Mouse (Mus musculus) megakaryocyte, embryonic 14.5 days (primary cell): ENCODE results near the gene Golga5. TPM values are rescaled to one million over a fixed set of nuclear protein-coding genes. Genes with fewer than 3 reads are reported as not detected.

Experiments
- H3K27me3 ChIP-seq: replicated peaks from 2 replicates; pipeline ENCODE3; 2012; ENCODE audit warnings: inconsistent platforms
- H3K36me3 ChIP-seq: replicated peaks from 2 replicates; pipeline ENCODE3; 2012; ENCODE audit warnings: low read length, inconsistent platforms, mixed read lengths
- H3K4me1 ChIP-seq: 2 replicates; pipeline ENCODE4 v1.6.1; 2012; ENCODE audit warnings: inconsistent platforms
- H3K4me3 ChIP-seq: replicated peaks from 2 replicates; pipeline ENCODE3; 2012; ENCODE audit warnings: moderate library complexity, mild to moderate bottlenecking, inconsistent platforms
- H3K9me3 ChIP-seq: 2 replicates; pipeline ENCODE4 v1.6.1; 2012; ENCODE audit warnings: inconsistent platforms
- FLI1 ChIP-seq: IDR thresholded peaks from 2 replicates; pipeline ENCODE4 v1.6.1; 2012; ENCODE audit warnings: low read length, inconsistent platforms, mixed read lengths
- GATA1 ChIP-seq: IDR thresholded peaks from 3 replicates; pipeline ENCODE4 v1.6.1; 2012; ENCODE audit warnings: mixed read lengths, low read length, inconsistent platforms, borderline replicate concordance
- polyA plus RNA-seq: library from polyadenylated mRNA; stranded (reverse); fragments of >175 nt; gene quantifications from 2 replicates; pipeline ENCODE4 v1.2.3, GENCODE M21; 2012; ENCODE audit warnings: low replicate concordance; ENCODE audit not compliant: insufficient read depth

The Golga5 gene
- polyA plus RNA-seq, 1 experiment = 3.4 TPM

DNA sequence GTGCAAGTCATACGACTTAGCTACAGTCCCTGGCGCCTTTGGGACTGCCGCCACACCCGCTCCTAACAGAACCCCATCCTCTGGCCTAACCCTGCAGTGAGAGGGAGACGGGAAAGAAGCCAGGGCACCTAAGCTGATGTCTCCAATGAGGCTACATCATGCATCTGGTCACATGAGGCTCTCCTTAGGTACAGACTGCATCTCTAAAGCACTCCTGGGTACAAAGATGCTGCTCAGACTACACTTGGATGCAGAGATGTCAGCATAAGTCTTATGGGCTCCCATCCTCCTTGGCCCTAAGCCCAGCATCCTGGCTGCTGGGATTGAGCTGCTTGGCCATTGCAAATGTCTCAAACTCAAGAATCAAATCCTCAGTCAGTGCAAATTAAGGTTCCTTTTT is 39.3 kb upstream of the Golga5 start:
- H3K27me3 ChIP-seq = no peaks in the 10 kb centered on the region
- peak overlapping the region; percentile 57 for H3K4me3 ChIP-seq
- H3K36me3 ChIP-seq = peaks cover 34% of the 10 kb centered on the region
- no peaks in the 10 kb centered on the region for H3K9me3 ChIP-seq
- H3K4me1 ChIP-seq = peaks cover 61% of the 10 kb centered on the region
- no peak for TF ChIP-seq FLI1
- no peak for TF ChIP-seq GATA1

DNA sequence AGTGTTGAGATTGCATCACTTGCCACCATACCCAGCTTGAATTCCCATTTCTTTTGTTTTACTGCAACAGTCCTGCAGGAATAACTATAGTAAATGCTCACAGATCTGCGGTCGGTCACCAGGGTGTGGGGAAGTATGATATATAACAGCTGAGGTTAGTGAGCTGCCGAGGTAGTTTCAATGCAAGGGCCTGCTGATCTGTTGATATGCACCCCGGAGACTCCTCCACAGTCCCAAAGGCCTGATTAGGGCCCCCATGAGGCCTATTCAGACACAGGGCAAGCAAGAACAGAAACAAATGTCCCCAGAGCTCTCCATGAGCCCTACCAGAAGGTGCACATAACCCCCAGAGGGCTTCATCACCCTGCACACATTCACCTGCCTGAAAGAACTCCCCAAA is 38.7 kb upstream of the Golga5 start:
- Histone ChIP-seq H3K4me3 (no peak overlapping the region), H3K9me3 (no peaks in the 10 kb centered on the region), H3K36me3 (peaks cover 28% of the 10 kb centered on the region), H3K27me3 (no peaks in the 10 kb centered on the region), H3K4me1 (peaks cover 56% of the 10 kb centered on the region)
- TF ChIP-seq GATA1 = no peak
- no peak for TF ChIP-seq FLI1

GRCm38 (mm10) chr12:102432238-102432637 is 36.7 kb upstream of the Golga5 start:
- peaks cover 44% of the 10 kb centered on the region for H3K4me1 ChIP-seq
- TF ChIP-seq FLI1 = no peak
- no peak for TF ChIP-seq GATA1

DNA sequence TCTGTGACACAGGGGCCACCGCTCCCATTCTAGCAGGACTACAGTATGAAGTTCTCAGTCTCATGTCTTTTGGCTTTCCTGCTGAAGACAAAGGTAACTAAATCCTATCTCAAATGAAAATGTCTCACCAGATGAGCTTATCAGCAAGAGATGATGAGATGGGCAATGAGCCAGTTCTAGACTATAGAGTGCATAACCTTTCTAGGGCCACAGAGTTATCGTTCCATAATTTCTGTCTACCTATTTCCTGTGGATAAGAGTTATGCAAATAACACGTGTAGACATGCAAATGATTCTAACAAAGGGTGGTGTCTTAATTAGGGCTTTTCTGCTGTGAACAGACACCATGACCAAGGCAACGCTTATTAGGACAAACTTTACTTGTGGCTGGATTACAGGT is 34.8 kb upstream of the Golga5 start:
- Histone ChIP-seq H3K9me3 (no peaks in the 10 kb centered on the region), H3K4me3 (no peak overlapping the region), H3K4me1 (peaks cover 56% of the 10 kb centered on the region), H3K36me3 (peaks cover 27% of the 10 kb centered on the region), H3K27me3 (no peaks in the 10 kb centered on the region)
- TF ChIP-seq GATA1 (no peak), FLI1 (no peak)

More at GRCm38 (mm10) chr12:102432238-102432637, 36.7 kb upstream of the Golga5 start:
- no peaks in the 10 kb centered on the region for H3K27me3 ChIP-seq
- H3K9me3 ChIP-seq = no peaks in the 10 kb centered on the region
- H3K4me3 ChIP-seq = no peak overlapping the region
- H3K36me3 ChIP-seq = peaks cover 27% of the 10 kb centered on the region

DNA sequence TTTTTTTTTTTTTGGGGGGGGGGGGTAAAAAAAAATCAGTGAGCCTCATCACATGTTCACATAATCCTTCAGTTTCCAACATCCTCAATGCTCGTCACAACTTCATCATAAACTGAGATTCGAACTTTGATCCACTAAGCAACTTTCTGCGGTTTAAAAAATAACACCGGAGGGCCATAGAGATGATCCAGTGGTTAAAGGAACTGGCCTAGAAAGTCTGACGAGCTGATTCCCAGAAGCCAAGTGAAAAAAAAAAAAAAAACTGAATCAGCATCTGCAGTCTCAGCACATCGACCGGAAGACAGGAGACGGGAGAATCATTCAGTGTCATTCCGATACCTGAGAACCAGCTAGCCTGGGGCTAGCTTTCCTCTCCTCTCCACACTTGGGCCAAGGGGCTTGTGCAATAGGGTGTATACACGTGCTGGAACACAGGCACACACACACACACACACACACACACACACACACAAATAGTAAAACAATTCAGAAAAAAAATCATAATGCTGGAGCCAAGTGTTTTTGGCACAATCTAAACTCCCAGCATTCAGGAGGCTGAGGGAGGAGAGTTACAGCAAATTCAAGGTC is 31.9 kb upstream of the Golga5 start:
- H3K4me3 ChIP-seq = peak overlapping the region; percentile 71

DNA sequence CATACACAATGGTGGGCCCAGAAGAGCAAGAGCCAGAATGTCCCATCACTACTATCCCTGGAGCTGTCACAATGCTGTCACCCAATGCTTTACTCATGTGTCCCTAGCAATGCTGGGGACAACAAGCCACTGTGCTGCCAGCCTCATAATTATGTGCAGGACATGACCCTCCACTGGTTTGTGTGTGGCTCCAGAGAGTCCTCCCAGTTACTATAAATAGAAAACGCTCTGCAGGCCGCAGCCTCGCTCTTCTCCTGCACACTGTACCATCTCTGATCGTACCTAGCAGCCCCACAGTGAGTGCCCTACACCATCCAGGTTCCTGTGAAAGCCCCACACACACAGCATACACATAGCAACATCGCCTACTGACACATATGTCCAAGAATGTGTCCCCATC is 31.0 kb upstream of the Golga5 start:
- Histone ChIP-seq H3K9me3 (no peaks in the 10 kb centered on the region), H3K4me3 (peak overlapping the region; percentile 93), H3K27me3 (peaks cover 2% of the 10 kb centered on the region), H3K36me3 (peaks cover 15% of the 10 kb centered on the region), H3K4me1 (peaks cover 53% of the 10 kb centered on the region)
- no peak for TF ChIP-seq GATA1
- TF ChIP-seq FLI1 = no peak

More for the DNA sequence above, 31.9 kb upstream of the Golga5 start:
- Histone ChIP-seq H3K9me3 (no peaks in the 10 kb centered on the region), H3K4me1 (peaks cover 54% of the 10 kb centered on the region), H3K36me3 (peaks cover 24% of the 10 kb centered on the region), H3K27me3 (no peaks in the 10 kb centered on the region)
- no peak for TF ChIP-seq GATA1
- no peak for TF ChIP-seq FLI1

DNA sequence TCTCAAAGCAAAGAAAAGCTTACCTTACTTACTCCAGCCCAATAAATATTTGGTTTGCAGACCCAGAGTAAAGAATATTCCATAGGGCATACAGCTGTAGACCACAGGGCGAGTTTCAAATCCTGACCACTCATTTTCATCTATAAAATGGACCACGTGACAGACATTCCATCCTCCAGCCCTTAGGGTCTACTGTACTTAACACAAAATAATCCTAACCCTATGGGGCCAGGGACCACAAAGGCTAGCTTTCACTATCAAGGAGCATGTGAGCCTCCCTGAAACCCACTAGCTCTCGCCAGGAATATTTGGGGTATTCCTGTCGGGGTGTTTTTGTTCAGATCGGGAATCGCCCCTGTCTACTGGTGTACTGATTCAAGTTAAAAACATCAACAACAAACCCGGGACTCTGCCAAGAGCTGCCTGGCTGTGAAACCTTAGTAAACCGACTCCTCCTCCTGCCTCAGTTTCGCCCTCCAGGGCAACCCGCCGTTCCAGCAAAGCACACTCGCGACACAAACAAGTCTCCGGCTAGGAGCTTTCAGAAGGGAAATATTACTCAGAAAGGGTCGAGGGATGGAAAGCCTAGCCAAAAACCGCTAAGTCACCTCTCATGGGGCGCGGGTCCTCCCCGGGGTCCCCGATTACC is 29.8 kb upstream of the Golga5 start:
- H3K4me3 ChIP-seq = peak overlapping the region; percentile 93
- peaks cover 5% of the 10 kb centered on the region for H3K36me3 ChIP-seq
- peaks cover 53% of the 10 kb centered on the region for H3K4me1 ChIP-seq
- no peak for TF ChIP-seq FLI1
- TF ChIP-seq GATA1 = no peak
- no peaks in the 10 kb centered on the region for H3K9me3 ChIP-seq
- peaks cover 2% of the 10 kb centered on the region for H3K27me3 ChIP-seq

DNA sequence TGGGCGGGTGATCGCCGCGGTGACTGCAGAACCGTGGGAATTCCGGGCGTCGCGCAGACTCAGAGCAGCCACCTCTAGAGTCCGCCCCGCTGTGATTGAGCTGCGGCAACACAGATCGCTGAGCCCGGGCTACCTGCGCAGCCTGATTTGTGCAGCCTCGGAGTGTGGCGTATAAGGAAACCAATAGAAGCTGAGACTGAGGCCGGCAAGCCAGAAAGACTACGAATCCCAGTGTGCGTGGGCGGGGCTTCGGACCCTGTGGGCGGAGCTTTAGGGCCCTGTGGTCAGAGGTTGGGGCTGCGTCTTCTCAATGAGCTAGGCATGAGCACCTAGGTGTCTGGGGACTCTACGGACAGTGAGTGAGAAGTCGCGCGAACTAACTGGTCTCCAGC is 29.3 kb upstream of the Golga5 start, which contains the start of gene Lgmn:
TSS of gene Lgmn (minus strand) at position 182 of the 392 bp plus-strand sequence.
- Histone ChIP-seq H3K4me3 (peak within 1 kb of the TSS; percentile 93), H3K9me3 (no peaks in the 10 kb centered on the region), H3K4me1 (peaks cover 48% of the 10 kb centered on the region), H3K36me3 (no peaks in the 10 kb centered on the region), H3K27me3 (peaks cover 2% of the 10 kb centered on the region)
- no peak for TF ChIP-seq FLI1
- no peak for TF ChIP-seq GATA1

DNA sequence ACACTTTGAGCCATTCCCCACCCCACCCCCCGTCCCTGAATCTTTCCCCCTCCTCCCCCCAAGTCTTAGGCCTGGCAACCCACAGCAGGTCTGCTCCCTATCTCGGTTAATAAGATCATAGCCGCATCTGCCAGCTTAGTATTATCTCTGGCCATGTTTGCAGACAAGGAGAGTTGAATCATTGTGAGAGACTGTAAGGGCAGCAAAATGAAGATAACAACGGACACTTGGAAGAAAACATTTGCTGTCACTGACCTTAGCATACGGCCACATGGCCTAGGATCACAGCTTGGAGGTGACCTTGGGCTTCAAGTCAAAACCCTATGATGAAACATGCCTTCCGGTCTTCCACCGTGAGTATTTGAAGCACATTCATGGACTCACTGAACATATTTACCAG is 28.4 kb upstream of the Golga5 start:
- Histone ChIP-seq H3K27me3 (peaks cover 2% of the 10 kb centered on the region), H3K36me3 (no peaks in the 10 kb centered on the region), H3K4me3 (no peak overlapping the region), H3K9me3 (no peaks in the 10 kb centered on the region), H3K4me1 (peaks cover 56% of the 10 kb centered on the region)
- no peak for TF ChIP-seq GATA1
- TF ChIP-seq FLI1 = no peak

GRCm38 (mm10) chr12:102441141-102441540 is 27.8 kb upstream of the Golga5 start:
- H3K9me3 ChIP-seq = no peaks in the 10 kb centered on the region
- H3K4me3 ChIP-seq = no peak overlapping the region
- H3K4me1 ChIP-seq = peaks cover 58% of the 10 kb centered on the region
- H3K36me3 ChIP-seq = no peaks in the 10 kb centered on the region
- no peak for TF ChIP-seq GATA1
- no peak for TF ChIP-seq FLI1
- H3K27me3 ChIP-seq = peaks cover 2% of the 10 kb centered on the region

- Histone ChIP-seq H3K4me1 (peaks cover 61% of the 10 kb centered on the region), H3K36me3 (no peaks in the 10 kb centered on the region), H3K9me3 (no peaks in the 10 kb centered on the region), H3K27me3 (peaks cover 2% of the 10 kb centered on the region), H3K4me3 (no peak overlapping the region)
- no peak for TF ChIP-seq FLI1
- TF ChIP-seq GATA1 = no peak
Measured at GRCm38 (mm10) chr12:102442639-102443038, 26.3 kb upstream of the Golga5 start.
